Mouse (Mus musculus) embryonic facial prominence, embryonic 11.5 days (tissue): ENCODE measurements around the gene Snap91. TPM values are rescaled to one million over a fixed set of nuclear protein-coding genes. Genes with fewer than 3 reads are reported as not detected.
A peak's percentile ranks its signal among the peaks of the same experiment; 100 is the strongest.

Source experiments
- ATAC-seq: fragments of 200-750 bp; cut with Nextera tagmentation; replicated peaks from 2 replicates; pipeline ENCODE4 v1.8.0; 2017; ENCODE audit warnings: low read depth; ENCODE audit not compliant: insufficient number of reproducible peaks, low FRiP score, low TSS enrichment
- DNase-seq: peaks from one replicate; pipeline ENCODE4 v3.0.0-alpha.2; 2015; ENCODE audit warnings: low spot score
- H3K27ac ChIP-seq: fragments of 300-500 bp; sonication (generic); replicated peaks from 2 replicates; pipeline ENCODE4 v1.5.1; 2014; ENCODE audit warnings: mild to moderate bottlenecking, low read depth, low read length, control low read depth
- H3K27me3 ChIP-seq: fragments of 300-500 bp; sonication (generic); 2 replicates; pipeline ENCODE4 v1.6.1; 2014; ENCODE audit warnings: mild to moderate bottlenecking, low read length, moderate library complexity, mixed read lengths; ENCODE audit not compliant: control insufficient read depth, insufficient read depth
- H3K36me3 ChIP-seq: fragments of 300-500 bp; sonication (generic); replicated peaks from 2 replicates; pipeline ENCODE4 v1.6.1; 2014; ENCODE audit warnings: low read depth, mild to moderate bottlenecking, low read length, moderate library complexity, mixed read lengths; ENCODE audit not compliant: control insufficient read depth, insufficient read depth
- H3K4me1 ChIP-seq: fragments of 300-500 bp; sonication (generic); 2 replicates; pipeline ENCODE4 v1.6.1; 2014; ENCODE audit warnings: low read length, mixed read lengths; ENCODE audit not compliant: control insufficient read depth, insufficient read depth
- H3K4me2 ChIP-seq: fragments of 300-500 bp; sonication (generic); 2 replicates; pipeline ENCODE4 v1.6.1; 2014; ENCODE audit warnings: low read depth, mild to moderate bottlenecking, control low read depth, low read length, moderate library complexity
- H3K4me3 ChIP-seq: fragments of 300-500 bp; sonication (generic); 2 replicates; pipeline ENCODE4 v1.5.1; 2014; ENCODE audit warnings: low read depth, low read length, control low read depth
- H3K9ac ChIP-seq: fragments of 300-500 bp; sonication (generic); replicated peaks from 2 replicates; pipeline ENCODE4 v1.6.1; 2014; ENCODE audit warnings: mild to moderate bottlenecking, control low read depth, low read length
- H3K9me3 ChIP-seq: fragments of 300-500 bp; sonication (generic); replicated peaks from 2 replicates; pipeline ENCODE4 v1.6.1; 2016; ENCODE audit warnings: mild to moderate bottlenecking, low read length, inconsistent platforms, mixed read lengths; ENCODE audit not compliant: control insufficient read depth
- WGBS: fragments of 180-500 bp; shearing (Covaris S2); extraction: QIAGEN DNeasy Blood & Tissue Kit; methylation state at CpG from one replicate; pipeline ENCODE4 v1.1.7; 2014; 5-methylcytosine and 5-hydroxymethylcytosine counted together
- polyA plus RNA-seq: library from polyadenylated mRNA; unstranded; fragments of >200 nt; fragmentation: Nextera tagmentation; extraction: Ambion mirVana; gene quantifications from 2 replicates; pipeline ENCODE4 v1.2.1, GENCODE M21; 2014

The Snap91 gene
- polyA plus RNA-seq, 1 experiment from 2014 or later: 5.7 TPM

- 81% methylated on average over 10 of the region's 10 CpGs for WGBS
- H3K36me3 ChIP-seq: no peaks in the 10 kb centered on the region
- no peaks in the 10 kb centered on the region for H3K27me3 ChIP-seq
- H3K4me1 ChIP-seq: no peaks in the 10 kb centered on the region
- H3K9me3 ChIP-seq: no peaks in the 10 kb centered on the region
- no peak overlapping the region for H3K4me2 ChIP-seq
- no peak overlapping the region for H3K4me3 ChIP-seq
- H3K27ac ChIP-seq: no peak overlapping the region
- no peak overlapping the region for H3K9ac ChIP-seq
- DNase-seq (no peak), ATAC-seq (no peak)
Observed at GRCm38 (mm10) chr9:86766991-86767390, 113.5 kb downstream of the Snap91 start.

DNA sequence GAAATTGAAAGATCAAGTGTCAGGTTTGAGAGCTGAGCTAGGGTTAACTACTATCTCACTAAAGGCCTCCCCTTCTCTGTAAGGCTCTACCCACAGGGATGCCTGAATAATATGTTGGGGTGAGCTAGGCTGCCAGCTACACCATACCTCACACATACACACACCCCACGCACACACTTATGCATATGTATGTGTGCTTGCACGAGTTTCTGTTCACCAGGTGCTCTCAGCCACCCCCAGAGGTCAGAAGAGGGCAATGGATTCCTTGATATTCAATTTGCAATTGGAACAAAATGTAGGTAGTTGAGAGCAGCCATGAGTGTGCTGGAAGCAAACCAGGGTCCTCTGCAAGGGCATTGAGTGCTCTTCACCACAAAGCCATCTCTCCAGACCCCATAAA, 116.5 kb downstream of the Snap91 start:
- DNase-seq (no peak), ATAC-seq (no peak)
- Histone ChIP-seq H3K4me1 (no peaks in the 10 kb centered on the region), H3K36me3 (no peaks in the 10 kb centered on the region), H3K27ac (no peak overlapping the region), H3K9me3 (no peaks in the 10 kb centered on the region), H3K27me3 (no peaks in the 10 kb centered on the region), H3K4me2 (no peak overlapping the region), H3K9ac (no peak overlapping the region), H3K4me3 (no peak overlapping the region)
- 55% methylated on average over 2 of the region's 2 CpGs for WGBS

GRCm38 (mm10) chr9:86762477-86763376, 117.7 kb downstream of the Snap91 start:
- no peaks in the 10 kb centered on the region for H3K9me3 ChIP-seq
- H3K4me1 ChIP-seq: no peaks in the 10 kb centered on the region
- H3K27ac ChIP-seq: no peak overlapping the region
- H3K9ac ChIP-seq: no peak overlapping the region
- ATAC-seq: no peak
- no peak overlapping the region for H3K4me3 ChIP-seq
- DNase-seq: peak; percentile 10
- no peaks in the 10 kb centered on the region for H3K27me3 ChIP-seq
- WGBS: 47% methylated on average over 8 of the region's 8 CpGs
- H3K4me2 ChIP-seq: no peak overlapping the region
- no peaks in the 10 kb centered on the region for H3K36me3 ChIP-seq

GRCm38 (mm10) chr9:86745926-86746581, 134.4 kb downstream of the Snap91 start:
- no peak overlapping the region for H3K4me3 ChIP-seq
- H3K9ac ChIP-seq: no peak overlapping the region
- 36% methylated on average over 13 of the region's 13 CpGs for WGBS
- no peaks in the 10 kb centered on the region; the same call in 1 of the 2 replicates for H3K4me1 ChIP-seq
- ATAC-seq (no peak; the same call in 1 of the 2 replicates), DNase-seq (peak; percentile 80)
- no peaks in the 10 kb centered on the region for H3K9me3 ChIP-seq
- no peak overlapping the region for H3K27ac ChIP-seq
- no peaks in the 10 kb centered on the region for H3K36me3 ChIP-seq
- H3K4me2 ChIP-seq: no peak overlapping the region
- no peaks in the 10 kb centered on the region for H3K27me3 ChIP-seq

GRCm38 (mm10) chr9:86744041-86744440, 136.4 kb downstream of the Snap91 start:
- no peaks in the 10 kb centered on the region for H3K27me3 ChIP-seq
- WGBS: 34% methylated on average over 5 of the region's 5 CpGs
- DNase-seq (no peak), ATAC-seq (no peak)
- no peaks in the 10 kb centered on the region; the same call in 1 of the 2 replicates for H3K4me1 ChIP-seq
- no peaks in the 10 kb centered on the region for H3K9me3 ChIP-seq
- H3K9ac ChIP-seq: no peak overlapping the region
- H3K4me2 ChIP-seq: no peak overlapping the region
- no peaks in the 10 kb centered on the region for H3K36me3 ChIP-seq
- no peak overlapping the region; the same call in 1 of the 2 replicates for H3K4me3 ChIP-seq
- H3K27ac ChIP-seq: no peak overlapping the region

- no peak within 1 kb of the TSS for H3K27ac ChIP-seq
- no peaks in the 10 kb centered on the region for H3K27me3 ChIP-seq
- WGBS: 4% methylated on average over 19 of the region's 19 CpGs
- ATAC-seq (peak; percentile 82), DNase-seq (peak; percentile 74)
- H3K4me1 ChIP-seq: no peaks in the 10 kb centered on the region; the same call in 1 of the 2 replicates
- no peaks in the 10 kb centered on the region for H3K36me3 ChIP-seq
- no peaks in the 10 kb centered on the region for H3K9me3 ChIP-seq
- peak within 1 kb of the TSS; percentile 68 for H3K4me2 ChIP-seq
- H3K9ac ChIP-seq: peak within 1 kb of the TSS; percentile 50
- H3K4me3 ChIP-seq: peak within 1 kb of the TSS; percentile 35
Observed at GRCm38 (mm10) chr9:86742959-86743911, 137.2 kb downstream of the Snap91 start, which contains the start of gene Prss35. Prss35 (plus strand) TSS chr9:86743649.

DNA sequence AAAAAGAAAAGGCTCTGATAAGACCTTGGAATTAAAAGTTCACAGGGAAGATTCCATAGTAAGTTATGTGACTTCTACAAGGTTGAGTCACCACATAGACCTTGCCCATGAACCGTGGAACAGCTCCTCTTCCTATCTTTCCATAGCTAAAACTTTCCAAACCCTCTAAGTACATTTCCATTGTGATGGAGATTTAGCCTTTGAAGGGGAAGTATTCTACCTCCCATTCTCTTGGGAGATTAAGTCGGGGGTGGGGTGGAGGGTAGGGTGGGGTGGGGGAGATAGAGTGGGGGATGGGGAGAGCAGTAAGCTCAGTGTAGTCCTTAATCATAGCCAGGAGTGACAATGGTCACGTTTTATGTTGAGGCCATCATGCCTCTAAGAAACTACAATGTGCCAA, 140.5 kb downstream of the Snap91 start:
- no peak for ATAC-seq
- no peaks in the 10 kb centered on the region for H3K36me3 ChIP-seq
- H3K27me3 ChIP-seq: no peaks in the 10 kb centered on the region
- 19% methylated on average over 3 of the region's 3 CpGs for WGBS
- DNase-seq: no peak
- no peaks in the 10 kb centered on the region for H3K9me3 ChIP-seq
- H3K4me1 ChIP-seq: no peaks in the 10 kb centered on the region; the same call in 1 of the 2 replicates
- no peak overlapping the region for H3K9ac ChIP-seq
- no peak overlapping the region for H3K4me2 ChIP-seq
- H3K4me3 ChIP-seq: no peak overlapping the region
- H3K27ac ChIP-seq: no peak overlapping the region
